22 mouse cellular contexts compared by ENCODE assay signal in the genomic region with DNA sequence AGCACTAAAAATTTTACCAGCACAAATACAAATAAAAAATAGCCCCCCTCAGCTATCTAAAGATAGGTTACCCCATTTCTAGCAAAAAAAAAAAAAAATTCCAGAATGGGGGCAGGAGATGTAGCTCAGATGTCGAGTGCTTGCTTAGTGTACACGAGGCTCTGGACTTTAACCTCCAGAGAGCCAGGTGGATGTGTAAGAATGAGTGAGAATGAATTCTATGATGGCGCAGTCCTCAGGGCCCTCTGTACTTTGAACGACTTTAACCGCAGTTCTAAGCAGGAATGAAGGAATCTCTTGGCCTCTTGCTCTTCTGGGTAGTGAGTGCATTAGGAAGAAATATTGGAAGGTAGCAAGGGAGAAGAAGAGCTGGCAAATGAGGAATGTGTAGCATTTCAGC.
"Had no signal": no experiment of that assay in that cellular context is flagged by ENCODE, and none has a peak within 500 bp of the region (broad histone marks: within the 10 kb centered on the region; RNA-seq: fewer than 3 reads in every experiment).

No protein-coding gene starts in this region.

- DNase-seq: gastrocnemius, adult 2 months; gastrocnemius, postnatal 10 days; gastrocnemius, postnatal 25 days; heart, adult 18-20 months; heart, postnatal 10 days; heart, postnatal 4 days; layer of hippocampus, adult 9-11 months; layer of hippocampus, postnatal 36 days; left cerebral cortex, postnatal 4 days had no signal

- H3K4me3 ChIP-seq: gastrocnemius, adult 2 months; heart, embryonic 10.5 days; heart, embryonic 12.5 days; hindbrain, embryonic 10.5 days; hindbrain, embryonic 12.5 days; limb, embryonic 13.5 days; limb, embryonic 15.5 days; liver, embryonic 12.5 days had no signal

- H3K27ac ChIP-seq: gastrocnemius, adult 2 months; heart, embryonic 10.5 days; hindbrain, embryonic 10.5 days; hindbrain, embryonic 12.5 days; hindbrain, embryonic 14.5 days; kidney, postnatal 0 days; limb, embryonic 13.5 days; limb, embryonic 15.5 days; liver, embryonic 12.5 days; liver, embryonic 14.5 days had no signal

- ATAC-seq: forebrain, embryonic 16.5 days; hindbrain, embryonic 16.5 days; inflammation-experienced regulatory T-cells, adult 6 months; liver, embryonic 12.5 days had no signal

- H3K4me1 ChIP-seq: heart, embryonic 10.5 days; heart, embryonic 12.5 days; hindbrain, embryonic 10.5 days; hindbrain, embryonic 12.5 days; limb, embryonic 15.5 days; liver, embryonic 12.5 days had no signal

- H3K9ac ChIP-seq: heart, embryonic 12.5 days; hindbrain, embryonic 12.5 days; hindbrain, embryonic 14.5 days; limb, embryonic 13.5 days; limb, embryonic 15.5 days; liver, embryonic 12.5 days; liver, embryonic 14.5 days had no signal

- H3K9me3 ChIP-seq: heart, embryonic 10.5 days; heart, embryonic 12.5 days; hindbrain, embryonic 10.5 days; hindbrain, embryonic 12.5 days; limb, embryonic 13.5 days; limb, embryonic 15.5 days; liver, embryonic 12.5 days had no signal

- H3K4me2 ChIP-seq: heart, embryonic 12.5 days; hindbrain, embryonic 12.5 days; hindbrain, embryonic 14.5 days; limb, embryonic 13.5 days; limb, embryonic 15.5 days; liver, embryonic 12.5 days had no signal

- H3K27me3 ChIP-seq: heart, embryonic 12.5 days; hindbrain, embryonic 12.5 days; limb, embryonic 15.5 days; liver, embryonic 12.5 days had no signal

- H3K36me3 ChIP-seq: heart, embryonic 10.5 days; heart, embryonic 12.5 days; hindbrain, embryonic 10.5 days; hindbrain, embryonic 12.5 days; limb, embryonic 13.5 days; limb, embryonic 15.5 days; liver, embryonic 12.5 days had no signal
